Mouse (Mus musculus): ENCODE results near the gene Amfr. TPM values are rescaled to one million over a fixed set of nuclear protein-coding genes. Genes with fewer than 3 reads are reported as not detected.

The Amfr gene
- total RNA-seq, 4 experiments from 2014 or later: 127 to 153 (median 133) TPM

GRCm38 (mm10) chr8:93981679-93982215 lies 30.9 kb downstream of the Amfr start:
- no peak for DNase-seq (ENCODE audit: low spot score)

GRCm38 (mm10) chr8:93980141-93980540 lies 32.5 kb downstream of the Amfr start:
- DNase-seq (ENCODE audit: low spot score): no peak

- DNase-seq (ENCODE audit: low spot score): no peak
Observed at GRCm38 (mm10) chr8:93976446-93977211, 36.0 kb downstream of the Amfr start.

- DNase-seq (ENCODE audit: low spot score): no peak
Observed at GRCm38 (mm10) chr8:93975358-93975757, 37.3 kb downstream of the Amfr start.

GRCm38 (mm10) chr8:93974602-93975186 lies 37.9 kb downstream of the Amfr start:
- DNase-seq (ENCODE audit: low spot score): no peak

- DNase-seq (ENCODE audit: low spot score): no peak
Observed at GRCm38 (mm10) chr8:93973831-93974375, 38.7 kb downstream of the Amfr start.

GRCm38 (mm10) chr8:93972971-93973734 lies 39.5 kb downstream of the Amfr start:
- no peak for DNase-seq (ENCODE audit: low spot score)

- DNase-seq (ENCODE audit: low spot score): no peak
Observed at GRCm38 (mm10) chr8:93972211-93972610, 40.4 kb downstream of the Amfr start.

GRCm38 (mm10) chr8:93971451-93971850 lies 41.2 kb downstream of the Amfr start:
- no peak for DNase-seq (ENCODE audit: low spot score)

- DNase-seq (ENCODE audit: low spot score): no peak
Observed at GRCm38 (mm10) chr8:93969626-93970340, 42.9 kb downstream of the Amfr start.

GRCm38 (mm10) chr8:93968293-93968692 lies 44.3 kb downstream of the Amfr start:
- no peak for DNase-seq (ENCODE audit: low spot score)

- no peak for DNase-seq (ENCODE audit: low spot score)
Observed at GRCm38 (mm10) chr8:93960909-93961308, 51.7 kb downstream of the Amfr start.

- DNase-seq (ENCODE audit: low spot score): no peak
Observed at GRCm38 (mm10) chr8:93958402-93958801, 54.2 kb downstream of the Amfr start.

- no peak for DNase-seq (ENCODE audit: low spot score)
Observed at GRCm38 (mm10) chr8:93952511-93952910, 60.1 kb downstream of the Amfr start.

- no peak for DNase-seq (ENCODE audit: low spot score)
Observed at GRCm38 (mm10) chr8:93950133-93950532, 62.5 kb downstream of the Amfr start.

- DNase-seq (ENCODE audit: low spot score): no peak
Observed at GRCm38 (mm10) chr8:93946397-93946796, 66.2 kb downstream of the Amfr start.

- no peak for DNase-seq (ENCODE audit: low spot score)
Observed at GRCm38 (mm10) chr8:93945781-93946180, 66.9 kb downstream of the Amfr start.

GRCm38 (mm10) chr8:93941636-93942054 lies 71.0 kb downstream of the Amfr start:
- DNase-seq (ENCODE audit: low spot score): no peak

- no peak for DNase-seq (ENCODE audit: low spot score)
Observed at GRCm38 (mm10) chr8:93940542-93941423, 71.9 kb downstream of the Amfr start.

GRCm38 (mm10) chr8:93938193-93938592 lies 74.4 kb downstream of the Amfr start:
- no peak for DNase-seq (ENCODE audit: low spot score)

Data from heart, adult 8-10 months (tissue).